Mouse (Mus musculus) kidney, adult 8-10 months (tissue): ENCODE data around the gene Pard3b.

Experiments used
- DNase-seq, 2 experiments: peaks; one replicate each; pipeline ENCODE4 v3.0.0; 2022

The Pard3b gene

GRCm38 (mm10) chr1:61638347-61639111, at the start of gene Pard3b:
Gene Pard3b, plus strand, starts transcription at chr1:61638824.
- DNase-seq = peak; percentile 48 to 58

GRCm38 (mm10) chr1:61616176-61616575, 22.4 kb upstream of the Pard3b start:
- no peak for DNase-seq

DNA sequence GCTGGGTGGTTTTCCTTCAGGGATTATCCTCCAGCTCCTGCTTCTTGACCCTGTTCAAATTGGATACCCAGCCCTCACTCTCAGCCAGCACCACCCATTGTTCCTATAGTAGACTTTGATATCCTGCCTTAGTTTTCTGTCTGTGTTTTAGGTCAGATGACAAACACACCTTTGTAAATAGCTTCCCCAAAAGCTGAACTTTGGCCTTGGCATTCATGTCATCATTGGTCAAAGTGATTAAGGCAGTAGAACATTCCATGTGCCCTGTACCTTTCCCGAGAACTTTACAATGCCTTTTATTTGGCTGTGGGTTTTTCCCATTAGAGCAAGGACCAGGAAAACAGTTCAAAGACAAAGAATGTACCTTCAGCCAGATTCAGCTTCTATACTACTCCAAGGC, 18.0 kb upstream of the Pard3b start:
- DNase-seq = no peak

- no peak for DNase-seq
These were observed 8.8 kb upstream of the Pard3b start for GRCm38 (mm10) chr1:61629857-61630256.

DNA sequence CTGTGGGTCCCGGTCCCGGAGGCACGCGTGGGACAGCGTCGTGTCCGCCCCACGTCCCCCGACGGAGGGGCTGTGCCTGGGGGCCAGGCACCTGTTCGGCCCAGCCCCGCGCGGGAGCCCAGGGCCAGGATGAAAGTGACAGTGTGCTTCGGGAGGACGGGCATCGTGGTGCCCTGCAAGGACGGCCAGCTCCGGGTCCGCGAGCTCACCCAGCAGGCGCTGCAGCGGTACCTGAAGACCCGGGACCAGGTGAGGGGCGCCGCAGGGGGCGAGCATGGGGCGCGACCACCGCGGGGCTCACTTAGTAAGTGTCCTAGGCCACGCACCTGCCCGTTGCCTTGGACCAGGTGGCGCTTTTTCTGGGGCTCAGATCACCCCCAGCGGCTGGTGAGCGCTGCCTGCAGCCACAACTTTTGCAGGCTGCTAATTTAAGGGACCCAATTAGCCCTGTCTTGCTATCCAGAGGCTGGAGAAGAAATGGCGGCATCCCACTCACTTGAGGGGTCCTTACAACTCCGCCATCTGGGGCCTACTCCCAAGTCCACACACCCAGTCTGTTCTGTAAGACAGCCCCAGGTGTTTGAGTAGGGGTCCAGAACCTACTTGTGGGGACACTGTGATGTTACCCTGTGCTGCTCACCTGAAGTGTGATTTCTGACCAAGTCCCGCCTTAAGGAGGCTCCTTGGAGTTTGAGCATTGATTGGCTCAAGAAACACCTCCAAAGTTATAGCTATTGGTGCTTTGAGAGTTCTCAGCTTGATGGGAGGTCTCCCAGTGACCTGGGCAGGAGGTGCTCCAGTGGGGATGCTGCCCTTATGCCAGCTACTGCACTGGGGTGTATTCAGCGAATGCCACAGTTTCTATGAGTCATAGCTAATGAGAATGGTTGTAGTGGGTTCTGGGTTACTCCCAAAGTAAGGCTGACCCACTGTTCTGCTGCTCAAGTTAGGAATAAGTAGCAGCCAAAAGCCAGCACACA, 780 bp downstream of the Pard3b start:
- DNase-seq = peak; percentile 38 to 50

GRCm38 (mm10) chr1:61641880-61642279, 3.3 kb downstream of the Pard3b start:
- DNase-seq = no peak

- no peak for DNase-seq
These were observed 6.4 kb downstream of the Pard3b start for GRCm38 (mm10) chr1:61645062-61645461.

GRCm38 (mm10) chr1:61649964-61650363, 11.3 kb downstream of the Pard3b start:
- DNase-seq = no peak

DNA sequence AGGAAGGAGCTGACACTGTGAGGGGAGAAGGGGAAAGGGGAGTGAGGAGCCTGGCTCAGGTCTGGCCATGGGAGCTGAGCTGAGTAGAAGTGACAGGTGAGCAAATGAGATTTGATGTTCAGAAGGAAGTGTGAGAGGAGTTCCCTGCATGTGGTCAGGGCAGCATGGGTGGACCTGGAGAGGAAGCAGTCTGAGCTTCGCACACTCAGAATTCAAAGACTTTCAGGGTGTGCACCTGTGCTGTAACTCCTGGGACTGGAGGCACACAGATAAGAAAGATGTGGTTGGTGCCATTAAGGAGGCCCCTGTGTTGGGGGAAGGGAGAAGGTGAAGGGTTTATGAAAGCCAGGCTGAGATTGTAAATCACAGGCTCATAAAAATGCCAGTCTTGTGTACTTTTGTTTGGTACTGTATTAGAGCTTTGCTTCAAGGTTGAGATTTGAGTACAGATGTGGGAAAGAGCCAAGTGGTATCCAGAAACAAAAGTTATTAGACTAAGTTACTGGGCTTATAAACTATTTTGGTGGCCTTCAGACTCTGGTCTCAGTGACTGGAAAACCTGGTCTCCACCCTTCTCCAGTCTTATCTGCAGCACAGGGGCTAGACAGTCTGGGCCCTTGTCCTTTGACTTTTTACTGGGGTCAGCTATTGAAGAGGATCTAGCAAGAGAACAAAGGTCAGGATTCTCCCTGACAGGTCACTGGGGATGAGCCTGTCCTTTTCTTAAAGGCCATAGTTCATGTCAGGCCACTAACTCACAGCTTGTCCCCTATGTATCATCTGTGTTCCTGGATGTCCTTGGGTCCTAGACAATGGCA, 13.0 kb downstream of the Pard3b start:
- DNase-seq = no peak

- DNase-seq = no peak
These were observed 19.1 kb downstream of the Pard3b start for GRCm38 (mm10) chr1:61657760-61658159.

DNA sequence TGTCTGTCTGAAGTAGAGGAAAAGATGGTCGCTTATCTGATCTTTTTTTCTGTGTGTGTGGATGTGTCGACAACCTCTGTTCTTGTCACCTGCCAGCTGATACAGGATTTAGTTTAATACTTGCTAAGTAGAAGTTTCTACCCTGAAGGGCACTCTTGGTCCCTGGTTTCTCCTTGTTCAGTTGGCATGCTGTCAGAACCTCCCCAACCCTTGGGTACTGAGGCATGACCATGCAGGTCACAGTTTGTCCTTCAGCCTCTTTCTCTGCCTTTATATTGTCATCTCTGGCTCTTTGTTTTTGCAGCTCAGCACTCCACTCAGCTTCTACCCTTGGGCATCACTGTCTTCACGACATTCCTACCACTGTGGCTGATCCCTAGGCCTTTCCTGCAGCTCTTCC, 21.3 kb downstream of the Pard3b start:
- DNase-seq = peak; percentile 37 to 43

DNA sequence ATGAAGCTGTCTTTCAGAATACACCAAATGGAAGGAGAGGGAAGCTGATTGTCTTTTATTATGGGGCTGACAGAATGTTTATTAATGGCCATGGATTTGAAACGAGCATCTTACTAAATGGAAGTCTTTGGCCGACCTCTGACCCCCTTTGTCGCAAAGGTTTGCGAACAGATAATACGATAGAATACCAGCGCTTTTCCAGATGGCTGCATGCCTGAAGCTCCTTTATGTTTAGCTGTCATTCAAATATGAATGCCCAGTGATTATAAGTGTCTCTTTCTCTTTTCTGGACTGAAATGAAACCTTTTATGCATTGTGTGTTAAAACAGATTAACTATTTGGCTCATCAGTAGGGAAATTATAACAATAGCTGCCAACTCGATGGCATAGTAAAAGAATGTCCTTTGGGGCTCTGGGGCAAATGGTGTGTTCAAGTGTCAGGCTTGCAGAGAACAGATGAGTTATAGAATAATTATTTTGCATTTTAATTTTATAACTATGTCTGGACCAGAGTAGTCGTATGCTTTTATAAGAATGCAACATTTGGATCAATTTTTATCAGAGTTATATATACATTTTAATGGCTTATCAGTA, 46.7 kb downstream of the Pard3b start:
- no peak for DNase-seq

DNA sequence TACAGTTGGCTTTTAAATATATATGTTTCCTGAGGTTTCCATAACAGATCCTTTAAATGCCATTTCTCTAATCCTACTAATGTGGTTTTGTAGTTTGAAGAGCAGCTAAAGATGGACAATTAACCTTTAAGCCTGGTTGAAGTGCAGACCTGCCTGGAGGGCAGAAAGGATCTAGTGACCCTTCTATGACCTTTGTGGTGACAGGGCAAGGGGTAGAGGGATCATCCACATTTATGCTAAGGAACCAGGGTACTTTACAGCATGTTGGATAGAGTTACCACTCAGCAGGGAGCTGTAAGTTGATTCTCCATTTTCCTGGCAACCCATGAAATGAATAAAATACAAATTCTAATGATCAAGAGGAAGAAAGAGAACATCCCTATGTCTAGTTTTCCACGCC, 47.3 kb downstream of the Pard3b start:
- no peak for DNase-seq

- no peak for DNase-seq
These were observed 49.7 kb downstream of the Pard3b start for GRCm38 (mm10) chr1:61688301-61688700.

DNA sequence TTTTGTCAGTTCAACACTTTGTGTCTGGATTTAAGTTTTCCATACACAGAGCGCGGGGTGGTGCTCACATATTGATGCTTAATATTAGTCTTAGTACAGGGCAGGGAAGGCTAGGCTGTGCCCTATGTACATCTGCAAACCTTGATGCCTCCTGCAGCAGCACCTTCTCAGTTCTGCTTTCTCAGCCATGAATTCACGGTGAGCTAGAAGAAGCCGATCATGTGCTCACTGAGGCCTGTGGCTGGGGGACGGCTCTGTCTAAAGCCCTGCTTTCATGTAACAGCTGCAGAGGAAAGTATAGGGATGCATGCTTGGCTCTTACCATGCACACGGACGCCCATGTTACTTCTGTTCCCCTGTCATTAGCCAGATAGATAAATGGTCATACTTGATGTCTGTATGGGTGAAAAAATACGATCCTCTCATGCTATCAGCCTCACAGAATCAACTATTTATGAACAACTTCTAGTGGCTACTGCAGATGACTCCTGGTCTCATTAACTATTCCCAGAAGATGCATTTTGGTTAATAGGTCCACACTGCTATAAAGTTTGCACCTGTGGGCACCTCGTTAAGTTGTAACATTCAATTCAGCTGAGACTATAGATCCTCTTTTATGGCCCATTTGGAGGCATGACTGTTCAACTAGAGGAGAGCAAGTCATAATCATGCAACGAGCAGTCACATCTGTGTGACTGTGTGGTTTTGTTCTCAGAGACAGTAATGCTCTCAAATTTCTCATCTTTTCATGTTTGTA, 60.0 kb downstream of the Pard3b start:
- no peak for DNase-seq

GRCm38 (mm10) chr1:61709812-61710211, 71.2 kb downstream of the Pard3b start:
- no peak for DNase-seq

- no peak for DNase-seq
These were observed 72.9 kb downstream of the Pard3b start for GRCm38 (mm10) chr1:61711523-61711922.

- no peak for DNase-seq
These were observed 91.0 kb downstream of the Pard3b start for GRCm38 (mm10) chr1:61729654-61730053.

GRCm38 (mm10) chr1:61736550-61736949, 97.9 kb downstream of the Pard3b start:
- DNase-seq = peak in 1 of 2 experiments; percentile 6

DNA sequence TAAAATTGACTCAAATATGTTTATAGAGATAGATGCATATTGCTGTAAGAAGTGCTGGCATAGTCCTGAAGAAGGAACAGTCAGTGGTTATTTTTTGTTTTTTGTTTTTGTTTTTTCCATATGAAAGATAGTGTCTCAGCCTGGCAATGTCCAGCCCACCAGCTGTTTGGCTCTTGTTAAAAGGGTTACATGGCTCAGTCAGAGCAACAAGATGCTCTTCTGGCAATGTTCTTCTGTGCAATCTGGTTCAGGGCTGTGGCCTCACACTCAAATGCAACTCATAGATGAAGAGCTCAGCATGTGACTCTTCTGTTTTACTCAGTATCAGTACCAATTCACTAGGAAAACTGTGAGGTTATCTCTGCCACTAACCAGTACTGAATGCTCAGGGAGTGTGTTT, 104.2 kb downstream of the Pard3b start:
- DNase-seq = no peak

- DNase-seq = no peak
These were observed 108.9 kb downstream of the Pard3b start for GRCm38 (mm10) chr1:61747481-61747880.

- DNase-seq = no peak
These were observed 112.4 kb downstream of the Pard3b start for GRCm38 (mm10) chr1:61751008-61751407.
